Mouse (Mus musculus): ENCODE results near the gene Xlr5a. TPM values are rescaled to one million over a fixed set of nuclear protein-coding genes. Genes with fewer than 3 reads are reported as not detected.
A peak's percentile ranks its signal among the peaks of the same experiment; 100 is the strongest.
"Not testable (repeated sequence)": the region's sequence is repeated elsewhere in the genome, so short reads cannot be mapped to it uniquely, and the experiment has no call there.

Xlr5a gene
- under 1 TPM in 1 of 2 experiments, not detected in 1; 0.53 TPM for total RNA-seq (2021)
- long read RNA-seq, experiment 1, result 0 reads
- long read RNA-seq, experiment 2, result 0 reads

- DNase-seq (ENCODE audit: low spot score in 2 of 2), result not testable (repeated sequence)
These were observed at the start of gene Xlr5a, which contains the start of gene Xlr5c for GRCm38 (mm10) chrX:73292876-73293275. Gene Xlr5a, minus strand, starts transcription at chrX:73292976. Gene Xlr5c, minus strand, starts transcription at chrX:73292976.

- DNase-seq (ENCODE audit: low spot score in 2 of 2), result peak; percentile 73 to 75
These were observed 49.7 kb upstream of the Xlr5a start, which contains the start of gene Zfp275 for GRCm38 (mm10) chrX:73342483-73342895. Gene Zfp275, plus strand, starts transcription at chrX:73342621.

- DNase-seq (ENCODE audit: low spot score in 2 of 2), result no peak
These were observed 49.3 kb upstream of the Xlr5a start for GRCm38 (mm10) chrX:73342068-73342467.

GRCm38 (mm10) chrX:73341473-73341872 is 48.7 kb upstream of the Xlr5a start:
- no peak for DNase-seq (ENCODE audit: low spot score in 2 of 2)

- DNase-seq (ENCODE audit: low spot score in 2 of 2), result no peak
These were observed 44.0 kb upstream of the Xlr5a start, which contains the start of gene Gm45015 for GRCm38 (mm10) chrX:73336740-73337139. Gene Gm45015, minus strand, starts transcription at chrX:73336840.

GRCm38 (mm10) chrX:73333548-73333947 is 40.8 kb upstream of the Xlr5a start:
- DNase-seq (ENCODE audit: low spot score in 2 of 2), result no peak

- DNase-seq (ENCODE audit: low spot score in 2 of 2), result no peak
These were observed 34.4 kb upstream of the Xlr5a start for GRCm38 (mm10) chrX:73327215-73327614.

GRCm38 (mm10) chrX:73321029-73321428 is 28.3 kb upstream of the Xlr5a start:
- no peak for DNase-seq (ENCODE audit: low spot score in 2 of 2)

- peak; percentile 7 to 24 for DNase-seq (ENCODE audit: low spot score in 2 of 2)
These were observed 19.7 kb upstream of the Xlr5a start for GRCm38 (mm10) chrX:73312522-73312921.

- not testable (repeated sequence) for DNase-seq (ENCODE audit: low spot score in 2 of 2)
These were observed 3.0 kb upstream of the Xlr5a start for GRCm38 (mm10) chrX:73295745-73296144.

- not testable (repeated sequence) for DNase-seq (ENCODE audit: low spot score in 2 of 2)
These were observed 27.5 kb downstream of the Xlr5a start, which contains the start of gene Xlr3c for GRCm38 (mm10) chrX:73265270-73265669. Gene Xlr3c, minus strand, starts transcription at chrX:73265390.

GRCm38 (mm10) chrX:73262428-73262827 is 30.3 kb downstream of the Xlr5a start:
- not testable (repeated sequence) for DNase-seq (ENCODE audit: low spot score in 2 of 2)

GRCm38 (mm10) chrX:73242821-73243325 is 49.9 kb downstream of the Xlr5a start, which contains the start of gene Xlr4c:
Gene Xlr4c, minus strand, starts transcription at chrX:73243130.
- DNase-seq (ENCODE audit: low spot score in 2 of 2), result not testable (repeated sequence)

GRCm38 (mm10) chrX:73229288-73229687 is 63.5 kb downstream of the Xlr5a start:
- no peak for DNase-seq (ENCODE audit: low spot score in 2 of 2)

- DNase-seq (ENCODE audit: low spot score in 2 of 2), result no peak
These were observed 64.1 kb downstream of the Xlr5a start for GRCm38 (mm10) chrX:73228606-73229214.

GRCm38 (mm10) chrX:73227914-73228605 is 64.7 kb downstream of the Xlr5a start, which contains the start of gene F8a:
Gene F8a, plus strand, starts transcription at chrX:73228291.
- peak; percentile 69 to 73 for DNase-seq (ENCODE audit: low spot score in 2 of 2)

GRCm38 (mm10) chrX:73225365-73225764 is 67.4 kb downstream of the Xlr5a start:
- DNase-seq (ENCODE audit: low spot score in 2 of 2), result no peak

- DNase-seq (ENCODE audit: low spot score in 2 of 2), result not testable (repeated sequence)
These were observed 78.8 kb downstream of the Xlr5a start, which contains the start of gene Xlr4b for GRCm38 (mm10) chrX:73213819-73214564. Gene Xlr4b, plus strand, starts transcription at chrX:73214333.

- DNase-seq (ENCODE audit: low spot score in 2 of 2), result not testable (repeated sequence)
These were observed 100.8 kb downstream of the Xlr5a start, which contains the start of gene Xlr3b for GRCm38 (mm10) chrX:73191934-73192333. Gene Xlr3b, plus strand, starts transcription at chrX:73192207.

GRCm38 (mm10) chrX:73176889-73177288 is 115.9 kb downstream of the Xlr5a start, which contains the start of gene Spin2d:
Gene Spin2d, minus strand, starts transcription at chrX:73176989.
- not testable (repeated sequence) for DNase-seq (ENCODE audit: low spot score in 2 of 2)

- DNase-seq (ENCODE audit: low spot score in 2 of 2), result not testable (repeated sequence)
These were observed 143.4 kb downstream of the Xlr5a start, which contains the start of gene DXBay18 for GRCm38 (mm10) chrX:73149350-73149749. Gene DXBay18, minus strand, starts transcription at chrX:73149450.
